Mouse (Mus musculus) Muller cell, postnatal 12 days (primary cell): ENCODE results near the gene Slc22a21.
A peak's percentile ranks its signal among the peaks of the same experiment; 100 is the strongest.
"Not testable (repeated sequence)": the region's sequence is repeated elsewhere in the genome, so short reads cannot be mapped to it uniquely, and the experiment has no call there.

Source experiments
- DNase-seq: peaks from one replicate; pipeline ENCODE4 v3.0.0-alpha.2; 2015; ENCODE audit errors: inconsistent ontology term

The Slc22a21 gene

GRCm38 (mm10) chr11:54002147-54002760, 22.1 kb upstream of the Slc22a21 start:
- peak; percentile 60 for DNase-seq

GRCm38 (mm10) chr11:53997661-53998060, 17.5 kb upstream of the Slc22a21 start:
- DNase-seq: no peak

DNA sequence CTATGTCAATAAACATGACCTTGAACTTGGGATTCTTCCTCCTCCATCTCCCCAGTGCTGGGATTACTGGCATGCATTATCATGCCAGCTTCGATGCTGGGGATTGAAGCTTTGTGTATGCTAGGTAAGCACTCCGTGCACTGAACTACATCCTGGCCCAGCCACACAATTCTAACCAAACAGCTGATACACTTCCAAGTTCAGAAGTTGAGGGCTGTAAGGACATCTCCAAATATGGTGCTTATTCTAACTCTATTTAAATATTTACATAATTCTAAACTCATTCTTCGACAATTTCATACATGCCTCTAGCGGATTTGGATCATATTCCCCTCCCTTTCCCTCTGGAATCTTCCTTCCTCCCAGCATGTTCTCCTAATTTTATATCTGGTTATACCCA, 12.1 kb upstream of the Slc22a21 start:
- no peak for DNase-seq

GRCm38 (mm10) chr11:53989232-53989631, 9.1 kb upstream of the Slc22a21 start:
- no peak for DNase-seq

DNA sequence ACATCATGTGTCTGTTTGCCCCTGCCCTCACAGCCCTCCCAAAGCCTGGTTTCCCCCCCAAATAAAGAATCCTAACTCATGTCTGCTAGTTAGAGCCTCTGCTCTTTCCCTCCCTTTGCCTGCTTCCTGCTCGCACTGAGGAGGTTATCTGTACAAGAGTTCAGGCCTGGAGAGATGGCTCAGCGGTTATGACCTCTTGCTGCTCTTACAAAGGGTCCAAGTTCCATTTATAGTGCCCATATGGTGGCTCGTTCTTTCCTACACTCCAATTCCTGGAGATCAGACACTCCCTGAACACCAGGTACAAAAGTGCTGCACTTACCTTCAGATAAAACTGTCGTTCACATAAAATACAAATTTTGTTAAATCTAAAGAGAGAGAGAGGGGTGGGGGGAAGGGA, 7.9 kb upstream of the Slc22a21 start:
- DNase-seq: no peak

DNA sequence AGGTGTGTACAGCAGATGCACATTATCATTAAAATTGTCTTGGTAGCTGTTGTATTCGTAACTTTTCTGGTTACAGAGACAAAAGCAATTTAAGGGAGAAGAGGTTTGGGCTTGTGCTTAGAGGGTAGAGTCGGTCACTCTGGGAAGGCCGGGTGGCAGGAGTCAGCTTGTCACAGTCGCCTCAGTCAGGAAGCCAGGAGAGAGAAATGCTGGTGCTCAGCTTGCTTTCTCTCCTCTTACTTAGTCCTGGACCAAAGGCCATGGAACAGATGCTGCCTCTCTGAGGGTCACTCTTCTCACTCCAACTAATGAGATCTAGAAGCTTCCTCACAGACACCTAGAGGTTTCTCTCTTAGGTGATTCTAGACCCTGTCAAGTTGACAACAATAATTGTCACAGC, 1.3 kb upstream of the Slc22a21 start:
- DNase-seq: no peak

DNA sequence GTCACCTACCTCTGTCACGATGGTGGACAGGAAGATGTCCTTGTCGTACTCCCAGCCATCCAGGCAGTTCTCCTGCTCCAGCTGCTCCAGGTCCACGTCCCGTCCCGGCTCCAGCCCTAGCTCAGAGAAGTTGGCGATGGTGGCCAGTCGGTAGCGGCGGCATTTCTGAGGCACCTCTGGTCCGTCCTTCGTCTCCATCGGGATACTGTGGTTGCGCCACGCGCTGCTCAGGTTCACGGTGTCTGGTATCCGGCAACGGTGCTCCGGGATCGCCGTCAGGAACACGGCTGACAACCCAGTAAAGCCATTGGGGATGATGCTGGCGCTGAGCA, 710 bp downstream of the Slc22a21 start:
- DNase-seq: not testable (repeated sequence)

DNA sequence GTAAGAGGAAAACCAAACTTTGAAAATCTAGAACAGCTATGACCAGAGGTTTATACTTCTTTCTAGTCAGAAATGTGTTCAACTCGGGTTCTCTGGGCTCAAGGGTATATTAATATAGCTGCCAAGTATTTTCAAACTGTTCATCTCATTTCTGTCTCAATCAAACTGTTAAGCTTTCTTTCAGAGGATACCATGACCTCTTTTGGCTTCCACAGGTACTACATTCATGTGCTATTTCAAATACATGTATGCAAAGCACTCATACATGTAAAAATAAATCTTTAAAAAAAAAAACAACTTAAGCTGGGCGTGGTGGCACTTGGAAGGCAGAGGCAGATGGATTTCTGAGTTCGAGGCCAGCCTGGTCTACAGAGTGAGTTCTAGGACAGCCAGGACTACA, 2.5 kb downstream of the Slc22a21 start:
- DNase-seq: no peak

DNA sequence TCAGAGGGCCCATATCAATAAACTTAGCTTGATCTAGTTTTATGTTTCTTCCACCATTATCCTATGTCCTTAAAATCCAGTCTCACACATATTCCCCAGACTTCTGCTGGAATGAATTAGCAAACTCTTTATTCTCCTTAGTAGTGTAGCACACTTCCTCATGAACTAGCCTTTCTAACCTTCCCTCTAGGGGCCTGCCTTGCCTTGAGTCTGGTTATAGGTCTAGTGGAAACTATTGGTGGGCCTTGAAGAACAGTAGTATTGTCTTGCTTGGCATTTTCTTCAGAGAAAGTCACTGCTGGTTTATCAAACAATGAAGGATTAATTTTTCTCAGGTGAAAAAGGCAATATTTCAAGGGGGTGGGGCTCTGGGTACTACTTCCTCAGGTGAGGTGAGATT, 4.6 kb downstream of the Slc22a21 start:
- no peak for DNase-seq

GRCm38 (mm10) chr11:53958984-53959383, 21.1 kb downstream of the Slc22a21 start:
- no peak for DNase-seq

DNA sequence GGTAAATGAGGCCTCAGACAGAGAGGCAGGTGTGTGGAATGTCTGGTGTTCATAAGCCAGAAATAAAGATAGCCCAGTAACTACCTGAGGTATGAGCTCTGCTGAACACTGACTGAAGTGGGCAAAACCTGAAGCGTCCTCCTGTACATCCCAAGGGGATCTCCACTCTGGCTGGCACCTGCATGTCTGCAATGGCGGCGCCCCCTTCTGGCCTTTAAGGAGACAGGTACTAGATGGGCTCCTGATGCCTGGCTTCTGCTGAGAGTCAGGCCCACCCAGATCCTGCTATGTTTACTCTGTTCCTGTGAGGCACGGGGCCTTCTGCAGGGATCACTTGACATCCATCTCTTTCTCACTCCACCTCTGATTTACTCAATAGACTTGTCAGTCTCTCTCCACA, 22.0 kb downstream of the Slc22a21 start:
- not testable (repeated sequence) for DNase-seq

GRCm38 (mm10) chr11:53956636-53957035, 23.5 kb downstream of the Slc22a21 start:
- DNase-seq: peak; percentile 19

DNA sequence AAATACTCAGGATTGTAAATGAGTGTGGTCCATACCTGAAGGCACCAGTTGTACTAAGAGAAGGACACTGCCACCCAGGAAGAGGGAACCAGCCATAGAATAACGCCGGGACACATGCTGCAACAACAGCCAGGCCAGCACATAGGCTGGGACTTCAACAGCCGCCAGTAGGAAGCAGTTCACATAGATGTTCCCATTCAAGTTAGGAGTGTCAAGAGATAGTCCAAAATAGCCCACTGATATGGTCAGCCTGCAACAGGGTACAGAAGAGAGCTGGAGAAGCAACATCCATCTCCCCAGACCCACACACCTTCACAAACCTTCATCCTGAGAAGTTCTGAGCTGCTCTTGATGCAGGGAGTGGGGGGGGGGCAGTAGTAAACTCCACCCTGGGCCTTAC, 25.5 kb downstream of the Slc22a21 start:
- no peak for DNase-seq

DNA sequence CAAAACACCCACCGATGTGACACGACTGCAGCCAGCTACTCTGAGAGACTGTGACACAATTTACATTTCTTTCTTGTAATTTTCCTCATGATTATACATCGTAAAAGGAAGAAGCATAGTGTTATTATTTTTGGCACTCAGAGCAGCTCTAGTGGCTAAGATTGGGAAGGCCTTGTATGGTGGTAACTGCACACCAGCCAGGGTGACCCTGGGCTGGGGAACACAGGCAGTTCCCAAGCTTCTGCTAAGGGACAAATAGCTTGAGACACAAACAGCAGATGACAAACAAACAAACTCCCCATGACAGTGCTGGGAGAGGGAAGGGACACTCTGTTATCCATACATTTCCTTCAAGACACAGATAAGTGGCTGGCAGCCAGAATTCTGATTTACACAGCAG, 30.0 kb downstream of the Slc22a21 start:
- DNase-seq: not testable (repeated sequence)

DNA sequence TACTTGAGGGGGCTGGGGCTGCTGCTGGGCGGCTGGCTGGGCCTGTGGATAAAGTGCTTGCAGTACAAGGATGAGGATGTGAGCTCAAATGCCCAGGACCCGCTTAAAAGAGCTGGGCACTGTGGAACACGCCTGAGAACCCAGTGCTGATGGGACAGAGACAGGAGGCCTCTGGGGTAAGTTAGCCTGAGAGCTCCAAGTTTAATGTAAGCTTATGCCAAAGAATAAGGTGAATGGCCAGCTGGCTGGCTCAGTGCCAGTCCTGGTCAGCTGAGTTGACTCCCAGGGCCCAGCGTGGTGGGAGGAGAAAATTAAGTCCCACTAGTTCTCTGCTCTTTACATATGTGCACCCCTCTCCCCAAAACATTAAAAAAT, 48.2 kb downstream of the Slc22a21 start:
- DNase-seq: not testable (repeated sequence)

GRCm38 (mm10) chr11:53931091-53931943, 48.8 kb downstream of the Slc22a21 start:
- peak; percentile 53 for DNase-seq

DNA sequence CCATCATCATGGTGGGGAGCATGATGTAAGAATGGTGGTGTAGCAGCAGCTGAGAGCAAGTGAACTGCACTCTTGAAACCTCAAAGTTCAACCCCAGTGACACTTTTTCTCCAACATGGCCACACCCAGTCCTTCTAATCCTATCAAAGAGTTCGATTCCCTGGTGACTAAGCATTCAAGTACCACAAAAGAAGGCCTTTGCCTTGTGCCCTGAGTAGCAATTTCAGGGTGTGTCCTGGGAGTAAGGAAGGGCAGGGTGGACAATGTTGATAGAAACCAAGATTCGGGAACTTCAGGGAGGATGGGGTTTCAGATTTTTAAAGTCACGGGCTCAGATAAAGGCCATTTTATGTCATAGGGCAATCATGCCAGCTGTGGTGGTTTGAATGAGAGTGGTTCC, 50.4 kb downstream of the Slc22a21 start:
- no peak for DNase-seq

- DNase-seq: peak; percentile 50
These were observed 51.5 kb downstream of the Slc22a21 start for GRCm38 (mm10) chr11:53928585-53928984.

DNA sequence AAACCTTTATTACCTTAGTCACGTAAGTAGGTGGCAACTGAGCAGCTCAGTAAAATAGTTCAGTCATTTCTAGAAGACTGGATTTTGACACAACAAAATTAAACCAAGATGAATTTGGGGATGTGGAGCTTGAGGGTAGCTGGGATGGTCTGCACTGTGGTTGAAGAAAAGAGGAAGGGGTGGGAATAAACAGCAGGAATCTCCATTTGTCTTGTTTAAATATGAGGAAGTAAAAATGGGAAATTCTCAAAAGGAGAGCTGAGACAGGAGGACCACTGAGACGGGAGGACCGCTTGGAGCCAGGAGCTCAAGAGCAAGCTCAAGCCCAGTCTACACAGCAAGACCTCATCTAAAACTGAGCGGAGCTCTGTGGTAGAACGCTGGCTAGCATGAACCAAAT, 53.8 kb downstream of the Slc22a21 start:
- no peak for DNase-seq

- DNase-seq: no peak
These were observed 61.3 kb downstream of the Slc22a21 start for GRCm38 (mm10) chr11:53918851-53919250.

DNA sequence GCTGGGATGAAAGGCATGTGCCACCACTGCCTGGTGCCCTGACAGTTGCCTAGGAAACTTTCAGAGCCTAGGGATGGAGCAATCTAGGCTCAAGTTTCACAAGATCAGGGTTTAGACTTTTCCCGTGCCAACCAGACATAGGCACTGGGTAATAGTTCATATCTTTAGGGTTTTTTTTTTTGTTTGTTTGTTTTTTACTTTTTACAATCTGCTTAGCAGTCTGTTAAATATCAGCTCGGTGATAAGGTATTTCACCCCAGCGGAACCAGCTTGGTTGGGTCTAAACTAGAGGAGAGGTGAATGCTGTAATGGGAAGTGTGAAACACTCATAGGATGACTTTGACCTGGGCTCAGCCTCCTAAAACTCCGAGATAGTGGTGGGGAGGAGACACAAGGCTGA, 69.1 kb downstream of the Slc22a21 start:
- DNase-seq: no peak

GRCm38 (mm10) chr11:53908686-53909085, 71.4 kb downstream of the Slc22a21 start:
- no peak for DNase-seq

- DNase-seq: no peak
These were observed 75.6 kb downstream of the Slc22a21 start for GRCm38 (mm10) chr11:53904534-53904925.
